Mouse (Mus musculus) layer of hippocampus, postnatal 36 days (tissue): ENCODE results near the gene Med13l. TPM values are rescaled to one million over a fixed set of nuclear protein-coding genes. Genes with fewer than 3 reads are reported as not detected.

Experiments
- DNase-seq, 2 experiments: peaks; one replicate each; pipeline ENCODE4 v3.0.0; 2022
- total RNA-seq, 2 experiments: library from RNA; stranded (reverse); gene quantifications; 2 replicates each; pipeline ENCODE4 v1.2.3; 2021

Med13l gene
- total RNA-seq, 2 experiments from 2014 or later: 103 to 127 TPM

DNA sequence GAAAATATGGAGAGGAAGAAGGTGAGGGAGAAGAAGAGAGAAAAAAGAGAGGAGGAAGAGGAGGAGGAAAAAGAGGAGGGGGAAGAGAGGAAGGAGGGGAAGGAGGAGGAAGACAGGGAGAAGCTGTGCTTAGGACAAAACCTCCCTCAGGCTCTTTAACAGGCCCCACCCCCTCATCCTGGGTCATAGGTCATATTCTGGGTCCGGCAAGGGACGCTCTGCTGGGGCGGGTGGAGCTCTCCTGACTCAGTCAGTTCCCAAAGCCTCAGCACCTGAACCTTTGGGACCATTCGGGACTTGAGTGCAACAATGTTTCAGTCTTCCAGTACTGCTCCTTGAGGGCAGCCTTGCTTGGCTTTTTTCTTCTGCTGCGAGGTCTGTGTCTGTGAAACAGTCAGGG, 241.1 kb downstream of the Med13l start:
- no peak for DNase-seq

DNA sequence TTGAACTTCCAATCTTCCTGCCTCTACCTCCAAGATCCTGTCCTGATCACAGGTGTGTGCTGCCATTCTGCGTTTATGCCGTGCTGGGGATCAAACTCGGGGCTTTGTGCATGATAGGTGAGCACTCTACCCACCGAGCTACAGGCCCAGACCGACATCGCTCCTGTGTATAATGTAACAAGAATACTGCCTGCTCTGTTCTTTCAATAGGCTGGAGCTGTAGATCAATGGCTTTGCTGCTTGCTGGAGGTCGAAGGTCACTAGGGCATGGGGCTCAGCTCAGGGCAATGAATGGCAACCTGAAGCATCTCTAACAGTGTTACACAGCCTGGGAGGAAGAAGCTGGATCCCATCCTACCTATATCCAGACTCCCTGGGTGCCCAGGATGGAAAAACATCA, 241.6 kb downstream of the Med13l start:
- DNase-seq: no peak

GRCm38 (mm10) chr5:118808946-118809345, 248.5 kb downstream of the Med13l start:
- DNase-seq: no peak

- no peak for DNase-seq
Measured at GRCm38 (mm10) chr5:118809588-118809987, 249.1 kb downstream of the Med13l start.

- no peak for DNase-seq
Measured at GRCm38 (mm10) chr5:118811690-118812089, 251.2 kb downstream of the Med13l start.

- no peak for DNase-seq
Measured at GRCm38 (mm10) chr5:118812421-118812820, 251.9 kb downstream of the Med13l start.

DNA sequence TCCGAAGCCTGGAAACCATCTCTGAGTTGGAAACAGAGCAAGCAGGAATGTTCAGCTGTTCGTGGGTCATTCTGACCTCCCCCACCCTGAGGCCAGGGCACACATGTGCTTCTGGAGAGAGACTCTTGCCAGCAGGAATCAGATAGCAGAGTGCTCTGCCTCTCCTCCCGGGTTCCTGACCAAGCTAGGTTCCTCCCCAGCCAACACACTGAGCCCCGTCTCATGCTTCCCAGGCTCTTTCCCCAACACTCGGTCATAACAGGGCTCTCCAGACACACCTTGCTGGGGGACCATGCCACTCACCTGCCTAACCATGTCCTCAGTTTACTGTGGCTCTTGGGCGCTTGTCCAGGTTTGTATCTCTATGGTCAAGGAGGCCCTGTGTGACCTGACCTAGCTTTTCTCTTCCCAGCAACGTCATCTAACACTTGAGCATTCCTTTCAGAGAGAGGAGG, 252.5 kb downstream of the Med13l start:
- no peak for DNase-seq

DNA sequence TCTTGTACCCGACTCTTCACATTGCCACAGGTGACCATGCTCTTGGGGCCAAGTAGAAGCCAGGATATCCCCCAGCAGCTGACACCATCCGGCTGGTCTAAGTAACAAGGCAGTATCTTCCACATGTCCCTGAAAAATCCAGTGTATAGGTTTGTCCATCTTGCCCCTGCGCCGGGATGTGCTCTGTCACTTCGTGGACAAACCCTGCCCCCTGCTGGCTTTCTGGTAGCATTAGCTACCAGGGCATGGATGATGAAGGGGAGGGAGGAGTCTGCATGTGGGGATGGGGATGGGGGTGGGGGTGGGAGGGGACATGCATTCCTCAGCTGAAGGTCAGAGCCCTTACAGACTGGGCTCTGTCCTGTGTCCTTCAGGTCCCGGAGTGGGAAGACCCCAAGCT, 253.6 kb downstream of the Med13l start:
- no peak for DNase-seq
